Mouse (Mus musculus) right cerebral cortex, postnatal 36 days (tissue): Measurements from ENCODE around the gene Gm11168.
"Not testable (repeated sequence)": the region's sequence is repeated elsewhere in the genome, so short reads cannot be mapped to it uniquely, and the experiment has no call there.

Experiments used
- DNase-seq, 2 experiments: peaks; one replicate each; pipeline ENCODE4 v3.0.0; 2022; ENCODE audit warnings: low spot score in 2 of 2, mixed read lengths in 1 of 2

Gm11168 gene

GRCm38 (mm10) chr9:3025653-3026052 lies 22.5 kb downstream of the Gm11168 start:
- DNase-seq: peak; percentile 33 to 55

- DNase-seq: not testable (repeated sequence)
Measured at GRCm38 (mm10) chr9:3026136-3026535, 23.0 kb downstream of the Gm11168 start.

GRCm38 (mm10) chr9:3026741-3027140 lies 23.6 kb downstream of the Gm11168 start:
- not testable (repeated sequence) for DNase-seq

GRCm38 (mm10) chr9:3027200-3027599 lies 24.1 kb downstream of the Gm11168 start:
- DNase-seq: not testable (repeated sequence)

- peak in 1 of 2 experiments; percentile 1 for DNase-seq
Measured at GRCm38 (mm10) chr9:3029276-3030000, 26.3 kb downstream of the Gm11168 start.

GRCm38 (mm10) chr9:3030677-3031318 lies 27.7 kb downstream of the Gm11168 start:
- DNase-seq: not testable (repeated sequence)

- DNase-seq: not testable (repeated sequence)
Measured at GRCm38 (mm10) chr9:3034299-3034698, 31.2 kb downstream of the Gm11168 start, which contains the start of gene Gm17535. Gene Gm17535, plus strand, starts transcription at chr9:3034599.

GRCm38 (mm10) chr9:3036577-3036976 lies 33.4 kb downstream of the Gm11168 start, which contains the start of gene Gm10715:
Gene Gm10715, plus strand, starts transcription at chr9:3036877.
- DNase-seq: not testable (repeated sequence)

- not testable (repeated sequence) for DNase-seq
Measured at GRCm38 (mm10) chr9:3038161-3038560, 35.0 kb downstream of the Gm11168 start.
